Mouse (Mus musculus): ENCODE data around the gene Mup1. TPM values are rescaled to one million over a fixed set of nuclear protein-coding genes. Genes with fewer than 3 reads are reported as not detected.
"Not testable (repeated sequence)": the region's sequence is repeated elsewhere in the genome, so short reads cannot be mapped to it uniquely, and the experiment has no call there.

Gene Mup1
- not detected in 2 replicates for total RNA-seq (2014; fragmentation: Nextera tagmentation)
- total RNA-seq (2017) = not detected in 2 replicates

DNA sequence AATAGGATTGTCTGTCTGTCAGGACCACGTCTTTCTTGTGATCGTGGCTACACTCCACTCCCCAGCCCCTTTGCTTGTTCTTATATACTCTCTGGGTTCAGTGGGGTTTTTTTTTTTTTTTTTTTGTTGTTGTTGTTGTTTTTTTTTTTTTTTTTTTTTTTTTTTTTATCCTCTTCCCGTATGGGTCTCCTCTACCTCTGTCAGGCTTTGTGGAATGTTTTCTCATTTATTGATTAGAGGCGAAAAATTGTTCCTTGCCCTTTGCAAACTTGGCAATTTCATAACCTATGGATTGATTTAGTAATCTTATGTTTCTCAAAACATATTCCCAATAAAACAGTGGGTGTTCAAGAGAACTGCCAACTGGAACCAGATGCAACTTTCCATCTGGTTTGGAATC lies at the start of gene Mup1:
Gene Mup1, minus strand, starts transcription at position 101 of the 400 bp plus-strand sequence.
- ATAC-seq (replicated peaks; ENCODE audit: low FRiP score, low TSS enrichment, poor library complexity, severe bottlenecking) = not testable (repeated sequence)

Other genes with a start within 250 kb of the Mup1 start
- gene Mup9, start 80.0 kb downstream of the Mup1 start, total RNA-seq (2014; fragmentation: Nextera tagmentation) = not detected in 2 replicates
- not detected in 2 replicates for gene Mup9, start 80.0 kb downstream of the Mup1 start, total RNA-seq (2017)
- not detected in 2 replicates for gene Mup10, start 80.2 kb upstream of the Mup1 start, total RNA-seq (2014; fragmentation: Nextera tagmentation)
- not detected in 2 replicates for gene Mup10, start 80.2 kb upstream of the Mup1 start, total RNA-seq (2017)
- not detected in 2 replicates for gene Mup11, start 160.5 kb upstream of the Mup1 start, total RNA-seq (2014; fragmentation: Nextera tagmentation)
- gene Mup11, start 160.5 kb upstream of the Mup1 start, total RNA-seq (2017) = not detected in 2 replicates
- not detected in 2 replicates for gene Mup12, start 239.4 kb upstream of the Mup1 start, total RNA-seq (2014; fragmentation: Nextera tagmentation)
- not detected in 2 replicates for gene Mup12, start 239.4 kb upstream of the Mup1 start, total RNA-seq (2017)

Data from megakaryocyte-erythroid progenitor cell, adult 5-6 weeks (primary cell).